Mouse (Mus musculus) limb, embryonic 15.5 days (tissue): Measurements from ENCODE around the gene Dpp7. TPM values are rescaled to one million over a fixed set of nuclear protein-coding genes. Genes with fewer than 3 reads are reported as not detected.

ENCODE experiments used
- ATAC-seq: fragments of 200-750 bp; cut with Nextera tagmentation; 2 replicates; pipeline ENCODE4 v1.8.0; 2017; ENCODE audit warnings: low read depth, moderate TSS enrichment; ENCODE audit not compliant: insufficient number of reproducible peaks, low FRiP score, low TSS enrichment
- H3K27ac ChIP-seq: fragments of 300-500 bp; sonication (generic); 2 replicates; pipeline ENCODE4 v1.5.1; 2015; ENCODE audit warnings: moderate library complexity, mild to moderate bottlenecking, inconsistent platforms
- H3K27me3 ChIP-seq: fragments of 300-500 bp; sonication (generic); 2 replicates; pipeline ENCODE4 v1.6.1; 2015; ENCODE audit warnings: inconsistent platforms
- H3K36me3 ChIP-seq: fragments of 300-500 bp; sonication (generic); 2 replicates; pipeline ENCODE4 v1.6.1; 2015; ENCODE audit warnings: inconsistent platforms
- H3K4me1 ChIP-seq: fragments of 300-500 bp; sonication (generic); 2 replicates; pipeline ENCODE4 v1.6.1; 2015; ENCODE audit warnings: inconsistent platforms
- H3K4me2 ChIP-seq: fragments of 300-500 bp; sonication (generic); 2 replicates; pipeline ENCODE4 v1.6.1; 2015; ENCODE audit warnings: mild to moderate bottlenecking, inconsistent platforms
- H3K4me3 ChIP-seq: fragments of 300-500 bp; sonication (generic); 2 replicates; pipeline ENCODE4 v1.5.1; 2015; ENCODE audit warnings: mild to moderate bottlenecking, inconsistent platforms
- H3K9ac ChIP-seq: fragments of 300-500 bp; sonication (generic); 2 replicates; pipeline ENCODE4 v1.6.1; 2015; ENCODE audit warnings: inconsistent platforms
- H3K9me3 ChIP-seq: fragments of 300-500 bp; sonication (generic); 2 replicates; pipeline ENCODE4 v1.6.1; 2016; ENCODE audit warnings: inconsistent platforms
- WGBS: fragments of 180-500 bp; shearing (Covaris S2); methylation state at CpG from one replicate; pipeline ENCODE4 v1.1.7; 2015; 5-methylcytosine and 5-hydroxymethylcytosine counted together
- polyA plus RNA-seq: library from polyadenylated mRNA; unstranded; fragments of >200 nt; fragmentation: Nextera tagmentation; extraction: Ambion mirVana; gene quantifications from 2 replicates; pipeline ENCODE4 v1.2.1, GENCODE M21; 2015

Gene Dpp7
- 24.0 and 25.1 TPM in 2 replicates for polyA plus RNA-seq

GRCm38 (mm10) chr2:25356208-25357079 is at the start of gene Dpp7:
Gene Dpp7, minus strand, starts transcription at chr2:25356359.
- peak; percentile 70 for ATAC-seq
- no peak within 1 kb of the TSS for H3K27ac ChIP-seq
- peaks cover 21% of the 10 kb centered on the region for H3K4me1 ChIP-seq

GRCm38 (mm10) chr2:25403994-25404393 is 47.8 kb upstream of the Dpp7 start:
- ATAC-seq: no peak
- peaks cover 21% of the 10 kb centered on the region for H3K4me1 ChIP-seq
- H3K27me3 ChIP-seq: peaks cover 88% of the 10 kb centered on the region
- H3K9ac ChIP-seq: no peak overlapping the region
- WGBS: 78% methylated on average over 4 of the region's 4 CpGs
- H3K27ac ChIP-seq: no peak overlapping the region
- 0 out of 2 replicates have a peak, but pooled peaks cover 6% of the 10 kb centered on the region for H3K36me3 ChIP-seq
- peak overlapping the region; percentile 82; the same call in 1 of the 2 replicates for H3K4me2 ChIP-seq
- H3K9me3 ChIP-seq: no peaks in the 10 kb centered on the region
- H3K4me3 ChIP-seq: peak overlapping the region; percentile 64; the same call in 1 of the 2 replicates

More at GRCm38 (mm10) chr2:25356208-25357079, at the start of gene Dpp7:
- Histone ChIP-seq H3K27me3 (no peaks in the 10 kb centered on the region), H3K4me2 (peak within 1 kb of the TSS; percentile 88), H3K36me3 (peaks cover 25% of the 10 kb centered on the region), H3K9ac (peak within 1 kb of the TSS; percentile 44), H3K4me3 (peak within 1 kb of the TSS; percentile 56), H3K9me3 (no peaks in the 10 kb centered on the region)
- WGBS: 5% methylated on average over 13 of the region's 13 CpGs

- Histone ChIP-seq H3K4me2 (peak overlapping the region; percentile 82), H3K36me3 (no peaks in the 10 kb centered on the region), H3K4me3 (peak overlapping the region; percentile 64), H3K9ac (peak overlapping the region; percentile 55), H3K9me3 (no peaks in the 10 kb centered on the region), H3K27ac (no peak overlapping the region), H3K27me3 (peaks cover 93% of the 10 kb centered on the region), H3K4me1 (peaks cover 21% of the 10 kb centered on the region)
- 0 out of 2 replicates have a peak, but pooled peaks have one; percentile 25 for ATAC-seq
- 1% methylated on average over 53 of the region's 54 CpGs for WGBS
Observed at GRCm38 (mm10) chr2:25402972-25403601, 46.9 kb upstream of the Dpp7 start.

- Histone ChIP-seq H3K27me3 (peaks cover 96% of the 10 kb centered on the region), H3K4me3 (peak overlapping the region; percentile 64), H3K9me3 (no peaks in the 10 kb centered on the region), H3K4me2 (peak overlapping the region; percentile 82), H3K27ac (no peak overlapping the region), H3K36me3 (no peaks in the 10 kb centered on the region), H3K4me1 (peaks cover 21% of the 10 kb centered on the region), H3K9ac (no peak overlapping the region)
- WGBS: under 1% methylated on average over 13 of the region's 13 CpGs
- 0 out of 2 replicates have a peak, but pooled peaks have one; percentile 5 for ATAC-seq
Observed at GRCm38 (mm10) chr2:25402377-25402971, 46.3 kb upstream of the Dpp7 start.

GRCm38 (mm10) chr2:25400764-25401163 is 44.6 kb upstream of the Dpp7 start:
- Histone ChIP-seq H3K4me3 (peak overlapping the region; percentile 9), H3K27ac (no peak overlapping the region), H3K27me3 (peaks cover 98% of the 10 kb centered on the region), H3K4me2 (no peak overlapping the region; the same call in 1 of the 2 replicates), H3K9me3 (no peaks in the 10 kb centered on the region), H3K9ac (no peak overlapping the region), H3K36me3 (no peaks in the 10 kb centered on the region), H3K4me1 (peaks cover 28% of the 10 kb centered on the region)
- ATAC-seq: no peak
- 3% methylated on average over 17 of the region's 17 CpGs for WGBS

GRCm38 (mm10) chr2:25400291-25400690 is 44.1 kb upstream of the Dpp7 start:
- H3K27me3 ChIP-seq: peaks cover 98% of the 10 kb centered on the region
- peaks cover 32% of the 10 kb centered on the region for H3K4me1 ChIP-seq
- 24% methylated on average over 16 of the region's 16 CpGs for WGBS
- H3K9me3 ChIP-seq: no peaks in the 10 kb centered on the region
- no peak overlapping the region for H3K27ac ChIP-seq
- H3K36me3 ChIP-seq: no peaks in the 10 kb centered on the region
- H3K4me3 ChIP-seq: no peak overlapping the region; the same call in 1 of the 2 replicates
- no peak overlapping the region; the same call in 1 of the 2 replicates for H3K4me2 ChIP-seq
- H3K9ac ChIP-seq: no peak overlapping the region
- no peak for ATAC-seq

GRCm38 (mm10) chr2:25399051-25399450 is 42.9 kb upstream of the Dpp7 start, which contains the start of gene Npdc1:
Gene Npdc1, plus strand, starts transcription at chr2:25399351.
- Histone ChIP-seq H3K4me3 (no peak within 1 kb of the TSS), H3K4me2 (no peak within 1 kb of the TSS), H3K27me3 (peaks cover 100% of the 10 kb centered on the region), H3K9me3 (no peaks in the 10 kb centered on the region), H3K27ac (no peak within 1 kb of the TSS), H3K36me3 (no peaks in the 10 kb centered on the region), H3K9ac (no peak within 1 kb of the TSS), H3K4me1 (peaks cover 43% of the 10 kb centered on the region)
- no peak for ATAC-seq
- whole genome bisulfite sequencing: 63% methylated on average over 8 of the region's 8 CpGs

GRCm38 (mm10) chr2:25398065-25398464 is 41.9 kb upstream of the Dpp7 start:
- no peak overlapping the region for H3K4me2 ChIP-seq
- no peak overlapping the region for H3K9ac ChIP-seq
- peaks cover 38% of the 10 kb centered on the region for H3K4me1 ChIP-seq
- H3K27me3 ChIP-seq: peaks cover 90% of the 10 kb centered on the region
- no peak for ATAC-seq
- H3K4me3 ChIP-seq: no peak overlapping the region
- H3K9me3 ChIP-seq: no peaks in the 10 kb centered on the region
- H3K27ac ChIP-seq: no peak overlapping the region
- WGBS: 85% methylated on average over 7 of the region's 7 CpGs
- H3K36me3 ChIP-seq: no peaks in the 10 kb centered on the region

GRCm38 (mm10) chr2:25397010-25397409 is 40.9 kb upstream of the Dpp7 start:
- Histone ChIP-seq H3K4me3 (no peak overlapping the region), H3K36me3 (no peaks in the 10 kb centered on the region), H3K27ac (no peak overlapping the region), H3K9me3 (no peaks in the 10 kb centered on the region), H3K27me3 (peaks cover 86% of the 10 kb centered on the region), H3K9ac (no peak overlapping the region), H3K4me2 (no peak overlapping the region), H3K4me1 (peaks cover 31% of the 10 kb centered on the region)
- 35% methylated on average over 1 of the region's 1 CpGs for WGBS
- ATAC-seq: no peak

GRCm38 (mm10) chr2:25396597-25396983 is 40.4 kb upstream of the Dpp7 start:
- H3K9me3 ChIP-seq: no peaks in the 10 kb centered on the region
- peaks cover 31% of the 10 kb centered on the region for H3K4me1 ChIP-seq
- H3K27me3 ChIP-seq: peaks cover 82% of the 10 kb centered on the region
- 29% methylated on average over 3 of the region's 3 CpGs for WGBS
- H3K4me3 ChIP-seq: peak overlapping the region; percentile 36; the same call in 1 of the 2 replicates
- H3K36me3 ChIP-seq: no peaks in the 10 kb centered on the region
- ATAC-seq: no peak
- H3K4me2 ChIP-seq: peak overlapping the region; percentile 60
- no peak overlapping the region for H3K27ac ChIP-seq
- 0 out of 2 replicates have a peak overlapping the region, but pooled peaks have one; percentile 5 for H3K9ac ChIP-seq

GRCm38 (mm10) chr2:25395721-25396596 is 39.8 kb upstream of the Dpp7 start, which contains the start of gene Entpd2:
Gene Entpd2, plus strand, starts transcription at chr2:25395874.
- ATAC-seq: no peak
- 0 out of 2 replicates have a peak within 1 kb of the TSS, but pooled peaks have one; percentile 5 for H3K9ac ChIP-seq
- WGBS: 1% methylated on average over 52 of the region's 57 CpGs
- H3K4me2 ChIP-seq: peak within 1 kb of the TSS; percentile 60
- H3K9me3 ChIP-seq: no peaks in the 10 kb centered on the region
- no peak within 1 kb of the TSS for H3K27ac ChIP-seq
- H3K4me1 ChIP-seq: peaks cover 31% of the 10 kb centered on the region
- H3K4me3 ChIP-seq: peak within 1 kb of the TSS; percentile 36
- H3K36me3 ChIP-seq: no peaks in the 10 kb centered on the region
- H3K27me3 ChIP-seq: peaks cover 76% of the 10 kb centered on the region
